Mouse (Mus musculus): Measurements from ENCODE around the gene Slc7a10.

DNA sequence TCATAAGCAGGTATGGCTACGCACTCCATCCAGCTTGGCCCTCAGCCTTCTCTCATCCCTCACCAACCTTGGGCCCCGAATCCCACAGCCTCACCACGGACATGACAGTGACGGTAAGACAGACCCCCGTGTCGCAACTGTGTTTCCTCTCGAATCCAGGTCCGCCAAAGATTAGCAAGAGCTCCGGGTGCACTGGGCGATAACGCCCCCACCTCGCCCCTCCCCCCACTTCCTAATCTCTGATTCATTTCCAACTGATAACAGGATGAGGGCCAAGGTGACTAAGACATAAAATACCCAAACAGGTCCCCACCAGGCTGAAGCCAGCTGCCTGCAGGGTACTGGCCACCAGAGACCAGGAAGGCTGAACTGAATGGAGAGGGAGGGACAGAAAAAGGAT is 31.7 kb upstream of the Slc7a10 start:
- TF ChIP-seq CHD2 (IDR thresholded peaks at IDR 0.05; ENCODE audit: low read length) (no peak), EP300 (IDR thresholded peaks at IDR 0.05; ENCODE audit: low read length) (no peak), ZKSCAN1 (IDR thresholded peaks at IDR 0.05; ENCODE audit: borderline replicate concordance, low read depth, low read length) (no peak), ZNF384 (IDR thresholded peaks at IDR 0.05; ENCODE audit: low read depth, low read length) (no peak), HCFC1 (IDR thresholded peaks at IDR 0.05; ENCODE audit: low read depth, low read length) (no peak), MAX (IDR thresholded peaks at IDR 0.05; ENCODE audit: low read length) (no peak), NRF1 (IDR thresholded peaks at IDR 0.05; ENCODE audit: low read depth, low read length) (no peak), CTCF (conservative IDR thresholded peaks at IDR 0.05 in 1 of 2, IDR thresholded peaks at IDR 0.05 in 1 of 2; ENCODE audit: low read depth in 2 of 2, low read length in 2 of 2) (no peak), POLR2A (IDR thresholded peaks at IDR 0.05; ENCODE audit: low read depth, low read length) (no peak), E2F4 (IDR thresholded peaks at IDR 0.05; ENCODE audit: insufficient replicate concordance, low read depth, low read length) (no peak), MYC (IDR thresholded peaks at IDR 0.05; ENCODE audit: low read depth, low read length) (no peak), USF1 (IDR thresholded peaks at IDR 0.05; ENCODE audit: low read depth, low read length) (no peak), ZMIZ1 (IDR thresholded peaks at IDR 0.05; ENCODE audit: low read depth, low read length) (no peak)

All from CH12.LX (cell line).